Mouse (Mus musculus) lung, postnatal 0 days (tissue): ENCODE measurements around the gene Bves.

Experiments
- CTCF ChIP-seq: IDR thresholded peaks from 2 replicates; pipeline ENCODE4 v1.5.1; 2016; ENCODE audit warnings: antibody characterized with exemption, mild to moderate bottlenecking
- EP300 ChIP-seq: IDR thresholded peaks from 2 replicates; pipeline ENCODE4 v1.6.1; 2016; ENCODE audit warnings: antibody characterized with exemption, mild to moderate bottlenecking, control low read depth

DNA sequence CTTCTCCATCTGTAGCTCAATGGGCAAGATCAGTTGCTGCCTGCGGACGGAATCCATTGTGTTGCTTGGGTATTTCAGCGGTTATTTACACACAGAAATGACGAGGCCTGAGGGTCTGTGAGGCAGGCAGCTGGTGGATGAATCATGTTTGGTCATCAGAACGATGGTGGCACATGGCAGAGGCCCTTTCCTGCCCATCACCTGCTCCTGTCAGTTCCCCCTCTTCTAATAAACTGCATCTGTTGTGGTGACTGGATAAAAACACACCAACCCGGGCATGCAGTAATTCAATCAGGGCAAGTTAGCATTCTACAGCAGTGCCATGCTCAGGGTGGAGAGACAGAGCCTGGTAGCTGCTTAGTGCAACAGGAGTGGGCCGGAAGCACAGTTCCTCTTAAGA, 23.9 kb upstream of the Bves start:
- no peak for TF ChIP-seq CTCF
- no peak for TF ChIP-seq EP300
